8 mouse cellular contexts compared by ENCODE assay signal in genomic region chr1:189627976-189628768, GRCm38 (mm10). TPM values are rescaled to one million over a fixed set of nuclear protein-coding genes. Genes with fewer than 3 reads are reported as not detected.
A peak's percentile ranks its signal among the peaks of the same experiment; 100 is the strongest.
DNase-seq lines count a peak whose midpoint lies in the region; ATAC-seq and TF ChIP-seq lines count a peak whose summit lies in the region.

No protein-coding gene starts in this region.

- H3K4me1 ChIP-seq in neural tube, embryonic 12.5 days = no peaks in the 10 kb centered on the region

- H3K9ac ChIP-seq in neural tube, embryonic 12.5 days = no peak overlapping the region

- H3K36me3 ChIP-seq in neural tube, embryonic 12.5 days = no peaks in the 10 kb centered on the region

- no peaks in the 10 kb centered on the region for H3K27me3 ChIP-seq in neural tube, embryonic 12.5 days (replicated peaks)

- H3K4me3 ChIP-seq in layer of hippocampus, adult 2 months = no peak overlapping the region
- H3K4me3 ChIP-seq in neural tube, embryonic 12.5 days = no peak overlapping the region

- H3K9me3 ChIP-seq in neural tube, embryonic 12.5 days = no peaks in the 10 kb centered on the region

- H3K27ac ChIP-seq in layer of hippocampus, adult 2 months = no peak overlapping the region
- no peak overlapping the region for H3K27ac ChIP-seq in neural tube, embryonic 12.5 days

- H3K4me2 ChIP-seq in neural tube, embryonic 12.5 days (replicated peaks) = no peak overlapping the region

- 71% methylated on average over 9 of the region's 9 CpGs for WGBS in neural tube, embryonic 12.5 days

- DNase-seq in layer of hippocampus, adult 2 months (ENCODE audit: low spot score in 2 of 2) = peak in 1 of 2 experiments; percentile 64
- no peak for DNase-seq in layer of hippocampus, adult 9-10 months (ENCODE audit: low spot score)
- DNase-seq in T-cell, adult 2 months (ENCODE audit: low spot score) = peak; percentile 43
- DNase-seq in embryo, embryonic 11 days = peak; percentile 78
- DNase-seq in heart, postnatal 36 days = peak; percentile 43 to 73
- peak; percentile 46 to 70 for DNase-seq in left cerebral cortex, postnatal 10 days (ENCODE audit: extremely low spot score in 1 of 2, low spot score in 2 of 2)
- peak; percentile 72 for DNase-seq in thymus, postnatal 14 days

- intact Hi-C loops in heart, postnatal 36 days (cut with DNase I) = loop anchor here (5.0 kb wide), 1 partner anchor 601 kb away; no protein-coding TSS in a partner anchor
- intact Hi-C loops in left cerebral cortex, postnatal 10 days (cut with DNase I) = loop anchor here (5.0 kb wide), 1 partner anchor 601 kb away; no protein-coding TSS in a partner anchor

- TF ChIP-seq CTCF in layer of hippocampus, adult 2 months (conservative IDR thresholded peaks at IDR 0.05) = peak; percentile 80

- ATAC-seq in neural tube, embryonic 12.5 days (ENCODE audit: low FRiP score, low read depth) = 0 out of 2 replicates have a peak, but pooled peaks have one; percentile 48

RNA-seq across cellular contexts. Expression of gene Cenpf, which starts 59.7 kb away (rescaled TPM):
- total RNA-seq in layer of hippocampus, adult 2 months (2021) = 1 to 10 TPM; 1.1 to 1.4 TPM
- 1 to 10 TPM; 2.8 to 5.0 TPM for total RNA-seq in heart, postnatal 36 days (2021)
- total RNA-seq in left cerebral cortex, postnatal 10 days (2021) = 1 to 10 TPM; 2.3 to 2.8 TPM
- polyA plus RNA-seq in neural tube, embryonic 12.5 days (2016; fragmentation: Nextera tagmentation; extraction: Ambion mirVana) = 74.8 and 77.7 TPM in 2 replicates
